Mouse (Mus musculus): Measurements from ENCODE around the gene Mfsd8.
"Not testable (repeated sequence)": the region's sequence is repeated elsewhere in the genome, so short reads cannot be mapped to it uniquely, and the experiment has no call there.

DNA sequence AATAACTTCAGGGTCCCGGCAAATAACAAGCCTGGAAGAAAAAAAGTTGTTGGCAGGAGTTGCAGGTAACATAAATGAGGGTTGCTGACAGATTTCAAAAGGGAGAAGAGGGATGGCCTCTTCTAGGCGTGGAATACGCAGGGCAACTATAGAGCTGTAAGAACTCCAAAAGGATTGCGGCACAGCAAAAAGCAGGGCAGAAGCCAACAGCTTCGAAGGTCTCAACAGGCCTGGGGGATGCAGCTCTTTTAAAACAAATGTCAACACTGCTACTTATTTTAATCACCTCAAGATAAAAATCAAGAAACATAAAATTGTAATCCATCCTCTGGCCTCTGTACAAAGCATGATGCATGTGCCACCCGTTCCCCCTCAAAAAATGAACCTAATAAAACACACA, 1.2 kb downstream of the Mfsd8 start:
- not testable (repeated sequence) for TF ChIP-seq CTCF (conservative IDR thresholded peaks at IDR 0.05; ENCODE audit: low read length); NANOG (IDR thresholded peaks at IDR 0.05; ENCODE audit: borderline replicate concordance, low read length)
